In the genomic region with DNA sequence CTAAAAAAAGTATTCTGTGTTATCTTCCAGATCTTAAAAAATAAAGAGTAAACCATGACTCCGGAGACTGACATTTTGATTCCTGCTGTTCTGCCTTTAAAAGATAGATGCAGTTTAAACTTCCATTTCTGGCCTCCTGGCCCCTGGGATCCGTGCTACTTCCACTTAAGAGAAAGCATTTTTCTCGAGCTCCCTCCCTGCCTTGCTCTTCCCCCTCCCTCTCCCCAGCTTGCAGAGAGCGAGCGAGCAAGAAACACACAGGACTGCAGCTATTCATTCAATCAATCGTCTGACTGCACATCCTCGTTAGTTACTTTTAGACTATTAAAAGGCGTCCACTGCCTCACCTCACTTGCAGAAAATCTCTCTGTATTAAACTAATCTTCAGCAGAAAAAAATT, we compare ENCODE assay signal across 8 mouse cellular contexts.
DNase-seq lines count a peak whose midpoint lies in the region; ATAC-seq lines count a peak whose summit lies in the region.

No protein-coding gene starts in this region.

- H3K9me3 ChIP-seq in heart, embryonic 11.5 days (replicated peaks; ENCODE audit: control insufficient read depth, low read length), result no peaks in the 10 kb centered on the region
- H3K9me3 ChIP-seq in forebrain, embryonic 14.5 days (replicated peaks; ENCODE audit: control insufficient read depth, low read length), result no peaks in the 10 kb centered on the region
- no peaks in the 10 kb centered on the region for H3K9me3 ChIP-seq in midbrain, embryonic 11.5 days (ENCODE audit: control insufficient read depth, low read length)

- no peaks in the 10 kb centered on the region for H3K27me3 ChIP-seq in heart, embryonic 11.5 days (ENCODE audit: control insufficient read depth, insufficient read depth, low read length)
- H3K27me3 ChIP-seq in forebrain, embryonic 14.5 days (replicated peaks; ENCODE audit: control insufficient read depth, insufficient read depth, low read length), result no peaks in the 10 kb centered on the region
- H3K27me3 ChIP-seq in midbrain, embryonic 11.5 days (ENCODE audit: control insufficient read depth, insufficient read depth, low read length), result no peaks in the 10 kb centered on the region

- no peak overlapping the region for H3K27ac ChIP-seq in heart, embryonic 11.5 days (ENCODE audit: low read depth, low read length)
- no peak overlapping the region for H3K27ac ChIP-seq in forebrain, embryonic 14.5 days (ENCODE audit: low read depth, low read length)
- H3K27ac ChIP-seq in midbrain, embryonic 11.5 days (ENCODE audit: low read depth, low read length), result no peak overlapping the region

- no peak for DNase-seq in heart, adult 9 months (ENCODE audit: low spot score in 2 of 2)
- DNase-seq in MN1 (ENCODE audit: low spot score), result peak; percentile 36
- peak; percentile 62 for DNase-seq in forebrain, embryonic 14.5 days (ENCODE audit: low spot score)
- no peak for DNase-seq in midbrain, embryonic 11.5 days (ENCODE audit: low spot score, missing footprints)
- DNase-seq in c-Kit-positive CD71-positive TER-119-positive erythroid progenitor cells, embryonic 14.5 days (ENCODE audit: low spot score), result no peak
- no peak for DNase-seq in thymus, postnatal 4 days
- no peak for DNase-seq in cerebellum, adult 11 months

- 23% methylated on average over 8 of the region's 8 CpGs for WGBS in heart, embryonic 11.5 days (ENCODE audit: insufficient replicate concordance)
- WGBS in forebrain, embryonic 14.5 days, result 10% methylated on average over 8 of the region's 8 CpGs
- WGBS in midbrain, embryonic 11.5 days, result 16% methylated on average over 8 of the region's 8 CpGs

- peak overlapping the region; percentile 10; the same call in 1 of the 2 replicates for H3K4me3 ChIP-seq in heart, embryonic 11.5 days (ENCODE audit: low read depth, low read length)
- no peak overlapping the region for H3K4me3 ChIP-seq in forebrain, embryonic 14.5 days (ENCODE audit: low read depth, low read length)
- no peak overlapping the region for H3K4me3 ChIP-seq in midbrain, embryonic 11.5 days (ENCODE audit: low read depth, low read length)

- no peak for ATAC-seq in heart, embryonic 11.5 days (replicated peaks; ENCODE audit: insufficient number of reproducible peaks, low FRiP score, low TSS enrichment)
- peak; percentile 75; the same call in 1 of the 2 replicates for ATAC-seq in forebrain, embryonic 14.5 days
- ATAC-seq in midbrain, embryonic 11.5 days (ENCODE audit: low FRiP score), result no peak

- H3K9ac ChIP-seq in heart, embryonic 11.5 days (ENCODE audit: low read depth, low read length), result no peak overlapping the region
- H3K9ac ChIP-seq in forebrain, embryonic 14.5 days (ENCODE audit: low read length), result peak overlapping the region; percentile 26; the same call in 1 of the 2 replicates
- H3K9ac ChIP-seq in midbrain, embryonic 11.5 days (ENCODE audit: low read length), result no peak overlapping the region

- H3K36me3 ChIP-seq in heart, embryonic 11.5 days (ENCODE audit: control insufficient read depth, insufficient read depth, low read length), result no peaks in the 10 kb centered on the region
- H3K36me3 ChIP-seq in forebrain, embryonic 14.5 days (ENCODE audit: control insufficient read depth, insufficient read depth, low read length), result no peaks in the 10 kb centered on the region
- no peaks in the 10 kb centered on the region for H3K36me3 ChIP-seq in midbrain, embryonic 11.5 days (ENCODE audit: control insufficient read depth, insufficient read depth, low read length)

- peak overlapping the region; percentile 45 for H3K4me2 ChIP-seq in heart, embryonic 11.5 days
- peak overlapping the region; percentile 33 for H3K4me2 ChIP-seq in forebrain, embryonic 14.5 days (ENCODE audit: low read length)
- H3K4me2 ChIP-seq in midbrain, embryonic 11.5 days, result peak overlapping the region; percentile 15; the same call in 1 of the 2 replicates

- H3K4me1 ChIP-seq in heart, embryonic 11.5 days (ENCODE audit: control insufficient read depth, insufficient read depth, low read length), result no peaks in the 10 kb centered on the region; the same call in 1 of the 2 replicates
- H3K4me1 ChIP-seq in forebrain, embryonic 14.5 days (ENCODE audit: control insufficient read depth, insufficient read depth, low read length), result 0 out of 2 replicates have a peak, but pooled peaks cover 2% of the 10 kb centered on the region
- H3K4me1 ChIP-seq in midbrain, embryonic 11.5 days (ENCODE audit: control insufficient read depth, insufficient read depth, low read length), result peaks cover 9% of the 10 kb centered on the region; the same call in 1 of the 2 replicates

Comparison
In these comparisons a context has a peak if more than half of its experiments do, and no peak if none do; other contexts are left out.
1. DNase-seq: peak in MN1 (single experiment) and forebrain, embryonic 14.5 days (single experiment); none in heart, adult 9 months (0 of 2), midbrain, embryonic 11.5 days (single experiment), c-Kit-positive CD71-positive TER-119-positive erythroid progenitor cells, embryonic 14.5 days (single experiment), thymus, postnatal 4 days (single experiment) and cerebellum, adult 11 months (single experiment).
2. Peak in every context shown above with its lines, with median percentiles within 50 percentile points of each other: H3K4me2 ChIP-seq.